Mouse (Mus musculus) regulatory T cell (primary cell): ENCODE results near the gene 4933406M09Rik.

Source experiments
- in situ Hi-C: fragments of 300-600 bp; cut with MboI, MseI; formaldehyde crosslinking; loops from one replicate; pipeline ENCODE4 v1.15.1; 2025; ENCODE audit warnings: high pct_unique_total_duplicates

The 4933406M09Rik gene

GRCm38 (mm10) chr1:134385666-134386065 is at the start of gene 4933406M09Rik:
4933406M09Rik (plus strand) TSS chr1:134385940.
- in situ Hi-C loops, result loop anchor here (5.0 to 10.0 kb wide), 2 partner anchors 52 to 1229 kb away; no protein-coding TSS in a partner anchor

- in situ Hi-C loops, result no loop called here
Measured at GRCm38 (mm10) chr1:134336958-134337710, 48.6 kb upstream of the 4933406M09Rik start.

- in situ Hi-C loops, result no loop called here
Measured at GRCm38 (mm10) chr1:134339162-134339561, 46.6 kb upstream of the 4933406M09Rik start.

GRCm38 (mm10) chr1:134339757-134340619 is 45.8 kb upstream of the 4933406M09Rik start:
- in situ Hi-C loops, result no loop called here

- in situ Hi-C loops, result no loop called here
Measured at GRCm38 (mm10) chr1:134341641-134342277, 44.0 kb upstream of the 4933406M09Rik start.

GRCm38 (mm10) chr1:134342278-134342664 is 43.5 kb upstream of the 4933406M09Rik start:
- in situ Hi-C loops, result no loop called here

GRCm38 (mm10) chr1:134342781-134343310 is 42.9 kb upstream of the 4933406M09Rik start:
- in situ Hi-C loops, result no loop called here

- in situ Hi-C loops, result no loop called here
Measured at GRCm38 (mm10) chr1:134343567-134343966, 42.2 kb upstream of the 4933406M09Rik start.

- in situ Hi-C loops, result no loop called here
Measured at GRCm38 (mm10) chr1:134344005-134344950, 41.5 kb upstream of the 4933406M09Rik start.

GRCm38 (mm10) chr1:134345075-134345474 is 40.7 kb upstream of the 4933406M09Rik start:
- in situ Hi-C loops, result no loop called here

GRCm38 (mm10) chr1:134347791-134348190 is 37.9 kb upstream of the 4933406M09Rik start:
- in situ Hi-C loops, result no loop called here

GRCm38 (mm10) chr1:134353326-134353725 is 32.4 kb upstream of the 4933406M09Rik start:
- in situ Hi-C loops, result no loop called here

GRCm38 (mm10) chr1:134357461-134357860 is 28.3 kb upstream of the 4933406M09Rik start:
- in situ Hi-C loops, result no loop called here

GRCm38 (mm10) chr1:134360656-134361055 is 25.1 kb upstream of the 4933406M09Rik start:
- in situ Hi-C loops, result no loop called here

GRCm38 (mm10) chr1:134361195-134361856 is 24.4 kb upstream of the 4933406M09Rik start:
- in situ Hi-C loops, result no loop called here

- in situ Hi-C loops, result no loop called here
Measured at GRCm38 (mm10) chr1:134361857-134362212, 23.9 kb upstream of the 4933406M09Rik start, which contains the start of gene Tmem183a. Tmem183a (minus strand) TSS chr1:134361979.

- in situ Hi-C loops, result no loop called here
Measured at GRCm38 (mm10) chr1:134363194-134363593, 22.5 kb upstream of the 4933406M09Rik start.

GRCm38 (mm10) chr1:134365491-134365890 is 20.2 kb upstream of the 4933406M09Rik start:
- in situ Hi-C loops, result no loop called here

- in situ Hi-C loops, result no loop called here
Measured at GRCm38 (mm10) chr1:134368777-134369337, 16.9 kb upstream of the 4933406M09Rik start.

GRCm38 (mm10) chr1:134374124-134374523 is 11.6 kb upstream of the 4933406M09Rik start:
- in situ Hi-C loops, result no loop called here
